Mouse (Mus musculus) forebrain, postnatal 0 days (tissue): ENCODE measurements around the gene Zbtb9. TPM values are rescaled to one million over a fixed set of nuclear protein-coding genes. Genes with fewer than 3 reads are reported as not detected.

ENCODE experiments used
- ATAC-seq: fragments of 200-750 bp; cut with Nextera tagmentation; 2 replicates; pipeline ENCODE4 v1.8.0; 2017; ENCODE audit warnings: mild to moderate bottlenecking, moderate library complexity
- DNase-seq: peaks from one replicate; pipeline ENCODE4 v3.0.0-alpha.2; 2015
- H3K27ac ChIP-seq: fragments of 300-500 bp; sonication (generic); 2 replicates; pipeline ENCODE4 v1.5.1; 2014; ENCODE audit warnings: low read depth, mild to moderate bottlenecking, antibody characterized with exemption, low read length, moderate library complexity, mixed read lengths
- H3K27me3 ChIP-seq: fragments of 300-500 bp; sonication (generic); 2 replicates; pipeline ENCODE4 v1.6.1; 2014; ENCODE audit warnings: mild to moderate bottlenecking, low read length, mixed read lengths; ENCODE audit not compliant: insufficient read depth
- H3K36me3 ChIP-seq: fragments of 300-500 bp; sonication (generic); 2 replicates; pipeline ENCODE4 v1.6.1; 2014; ENCODE audit warnings: mild to moderate bottlenecking, moderate library complexity; ENCODE audit not compliant: insufficient read depth
- H3K4me1 ChIP-seq: fragments of 300-500 bp; sonication (generic); 2 replicates; pipeline ENCODE4 v1.6.1; 2014; ENCODE audit warnings: antibody characterized with exemption; ENCODE audit not compliant: insufficient read depth
- H3K4me2 ChIP-seq: fragments of 300-500 bp; sonication (generic); 2 replicates; pipeline ENCODE4 v1.6.1; 2014; ENCODE audit warnings: low read depth, mild to moderate bottlenecking, moderate library complexity
- H3K4me3 ChIP-seq: fragments of 300-500 bp; sonication (generic); 2 replicates; pipeline ENCODE4 v1.5.1; 2014; ENCODE audit warnings: low read depth, low read length, mixed read lengths
- H3K9ac ChIP-seq: fragments of 300-500 bp; sonication (generic); 2 replicates; pipeline ENCODE4 v1.6.1; 2014; ENCODE audit warnings: mild to moderate bottlenecking
- H3K9me3 ChIP-seq: fragments of 300-500 bp; sonication (generic); 2 replicates; pipeline ENCODE4 v1.6.1; 2016; ENCODE audit warnings: low read length
- CTCF ChIP-seq: sonication (generic); IDR thresholded peaks from 2 replicates; pipeline ENCODE4 v1.5.1; 2016; ENCODE audit warnings: antibody characterized with exemption, control low read depth, low read depth
- WGBS: fragments of 180-500 bp; shearing (Covaris S2); extraction: QIAGEN DNeasy Blood & Tissue Kit; methylation state at CpG from one replicate; pipeline ENCODE4 v1.1.7; 2014; 5-methylcytosine and 5-hydroxymethylcytosine counted together
- polyA plus RNA-seq: library from polyadenylated mRNA; unstranded; fragments of >200 nt; fragmentation: Nextera tagmentation; extraction: Ambion mirVana; gene quantifications from 2 replicates; pipeline ENCODE4 v1.2.1, GENCODE M21; 2015
- total RNA-seq: library from RNA; depleted of rRNA; stranded (reverse); fragments of >200 nt; gene quantifications from 2 replicates; pipeline ENCODE4 v1.2.3, GENCODE M21; 2014

Zbtb9 gene
- total and polyA plus RNA-seq, 2 experiments from 2014 or later, result 6.8 to 22.5 TPM

DNA sequence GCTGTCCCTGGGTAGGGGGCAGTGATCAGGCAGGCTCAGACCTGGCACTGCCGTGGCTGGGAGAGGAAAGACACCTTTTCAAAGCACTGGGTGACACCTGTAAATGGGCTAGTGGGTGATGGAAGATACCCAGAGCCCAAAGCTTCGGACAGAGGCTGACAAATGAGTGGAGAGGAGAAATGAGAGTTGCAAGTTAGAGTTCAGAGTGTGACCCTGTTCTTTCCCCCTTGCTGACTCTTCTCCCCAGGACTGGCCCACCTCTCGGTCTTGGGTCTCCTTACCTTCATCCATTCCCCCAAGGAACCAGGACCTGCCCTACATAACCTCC is 33.0 kb upstream of the Zbtb9 start:
- ATAC-seq, result no peak
- Histone ChIP-seq H3K9me3 (no peaks in the 10 kb centered on the region), H3K27ac (peak overlapping the region; percentile 93), H3K27me3 (no peaks in the 10 kb centered on the region), H3K4me1 (peaks cover 14% of the 10 kb centered on the region), H3K9ac (peak overlapping the region; percentile 64), H3K4me2 (peak overlapping the region; percentile 97), H3K36me3 (peaks cover 19% of the 10 kb centered on the region), H3K4me3 (peak overlapping the region; percentile 47)
- 5% methylated on average over 3 of the region's 3 CpGs for WGBS
- no peak for DNase-seq
- no peak for TF ChIP-seq CTCF

DNA sequence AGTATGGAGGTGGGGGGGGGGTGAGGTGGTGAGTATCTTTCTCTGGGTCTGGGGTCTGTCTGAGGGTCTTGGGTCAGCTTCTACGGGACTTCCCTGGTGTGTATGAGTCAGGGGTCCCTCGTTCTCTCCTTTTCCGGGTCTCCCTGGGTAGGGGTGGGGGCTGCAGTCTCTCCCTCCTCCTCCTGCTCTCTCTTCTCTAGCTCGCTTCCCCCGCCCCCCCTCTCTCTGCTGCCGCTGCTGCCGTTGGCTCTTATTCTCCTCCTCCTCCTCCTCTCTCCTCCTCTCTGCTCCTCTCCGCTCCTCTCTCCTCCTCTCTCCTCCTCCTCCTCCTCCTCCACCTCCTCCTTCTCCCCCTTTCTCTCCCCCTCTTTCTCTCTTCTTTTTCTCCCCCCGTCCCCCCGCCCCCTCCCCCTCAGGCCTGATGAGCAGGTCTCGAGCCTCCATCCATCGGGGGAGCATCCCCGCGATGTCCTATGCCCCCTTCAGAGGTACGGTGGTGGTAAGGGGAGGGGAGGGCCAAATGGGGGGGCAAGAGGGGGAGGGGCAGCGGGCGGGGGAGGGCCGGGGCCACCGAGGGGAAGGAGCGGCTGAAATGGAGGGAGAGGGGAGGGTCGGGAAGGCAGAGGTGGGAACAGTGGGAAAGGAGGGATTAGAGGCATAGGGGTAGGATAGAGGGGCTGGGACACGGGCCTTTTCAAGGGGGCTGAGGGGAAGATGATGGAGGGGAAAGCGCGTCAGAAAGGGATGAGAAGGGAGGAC is 31.8 kb upstream of the Zbtb9 start, which contains the start of gene Syngap1:
Gene Syngap1, plus strand, starts transcription at position 223 of the 759 bp plus-strand sequence.
- Histone ChIP-seq H3K9ac (peak within 1 kb of the TSS; percentile 69), H3K4me3 (peak within 1 kb of the TSS; percentile 65), H3K9me3 (no peaks in the 10 kb centered on the region), H3K4me1 (peaks cover 22% of the 10 kb centered on the region), H3K4me2 (peak within 1 kb of the TSS; percentile 97), H3K27me3 (no peaks in the 10 kb centered on the region), H3K27ac (peak within 1 kb of the TSS; percentile 93), H3K36me3 (peaks cover 9% of the 10 kb centered on the region; the same call in 1 of the 2 replicates)
- 2% methylated on average over 17 of the region's 24 CpGs for WGBS
- DNase-seq, result peak; percentile 80
- peak; percentile 36 for ATAC-seq
- no peak for TF ChIP-seq CTCF

DNA sequence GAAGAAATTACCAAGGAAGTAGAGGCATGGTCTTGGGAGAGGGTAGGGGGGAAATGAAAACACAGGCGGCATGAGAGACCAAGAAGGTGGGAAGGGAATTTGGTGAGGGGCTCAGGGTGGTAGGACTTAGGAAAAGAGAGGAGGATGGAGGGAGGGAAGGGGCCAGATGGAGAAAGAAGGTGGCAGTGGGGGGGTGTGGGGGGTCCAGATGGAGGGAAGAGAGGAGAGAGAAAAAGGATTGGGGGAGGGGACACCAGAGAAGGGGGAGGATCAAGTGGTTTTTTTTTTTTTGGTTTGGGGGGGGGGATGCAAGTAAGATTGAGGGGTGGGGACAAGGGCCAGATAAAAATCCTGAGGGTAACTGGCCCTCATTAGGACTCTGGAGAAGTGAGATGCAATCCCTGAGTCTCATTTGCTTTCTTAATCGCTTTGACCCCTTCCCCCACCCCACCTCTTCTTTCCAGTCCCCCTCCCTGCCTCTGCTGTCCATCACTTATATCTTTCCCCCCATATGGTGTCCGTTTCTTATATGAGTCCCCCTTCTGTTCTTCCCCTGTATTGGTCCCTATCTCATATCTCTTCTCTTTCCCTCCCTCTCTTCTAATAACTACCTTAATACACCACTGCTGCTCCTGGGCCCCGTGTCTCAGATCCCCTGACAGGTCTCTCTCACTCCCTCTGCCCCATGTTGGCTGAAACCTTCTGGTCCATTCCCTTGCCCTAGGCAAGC is 31.0 kb upstream of the Zbtb9 start:
- DNase-seq (no peak), ATAC-seq (no peak)
- 3% methylated on average over 4 of the region's 4 CpGs for WGBS
- peaks cover 6% of the 10 kb centered on the region; the same call in 1 of the 2 replicates for H3K36me3 ChIP-seq
- H3K4me1 ChIP-seq, result peaks cover 30% of the 10 kb centered on the region
- TF ChIP-seq CTCF, result no peak
- H3K27ac ChIP-seq, result peak overlapping the region; percentile 93
- H3K4me2 ChIP-seq, result peak overlapping the region; percentile 97
- no peaks in the 10 kb centered on the region for H3K9me3 ChIP-seq
- H3K9ac ChIP-seq, result peak overlapping the region; percentile 69
- no peaks in the 10 kb centered on the region for H3K27me3 ChIP-seq
- peak overlapping the region; percentile 65 for H3K4me3 ChIP-seq

DNA sequence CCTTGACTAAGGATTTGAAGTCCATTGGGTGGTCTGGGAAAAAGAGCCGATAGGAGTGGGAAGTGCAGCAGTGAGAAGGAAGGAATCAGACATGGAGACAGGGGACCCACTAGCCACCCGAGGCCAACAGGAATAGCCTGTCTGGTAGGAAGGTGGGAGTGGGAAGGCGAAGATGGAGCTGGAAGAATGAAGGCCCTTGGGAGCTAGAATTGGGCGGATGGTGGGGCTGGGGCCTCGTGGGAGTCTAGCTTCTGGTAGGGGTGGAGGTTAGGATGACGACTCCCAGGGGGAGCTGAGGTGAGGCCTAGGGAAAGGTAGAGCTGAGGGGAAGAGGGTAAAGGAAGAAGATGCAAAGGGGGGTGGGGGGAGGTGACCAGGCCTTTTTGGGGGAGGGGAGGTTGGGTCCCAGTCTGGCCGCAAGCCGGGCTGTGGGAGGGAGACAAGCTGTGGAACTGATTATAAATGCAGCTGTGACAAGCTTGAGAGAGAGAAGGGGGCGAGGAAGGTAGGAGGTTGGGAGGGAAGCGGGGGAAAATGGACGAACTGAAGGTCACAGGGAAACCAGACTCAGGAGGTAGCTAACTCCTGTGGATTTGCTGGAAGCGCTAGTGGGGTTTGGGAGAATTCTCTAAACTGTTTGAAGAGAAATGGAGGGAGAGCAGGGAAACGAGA is 27.0 kb upstream of the Zbtb9 start:
- H3K27me3 ChIP-seq, result no peaks in the 10 kb centered on the region
- H3K4me3 ChIP-seq, result peak overlapping the region; percentile 37
- 22% methylated on average over 13 of the region's 13 CpGs for WGBS
- TF ChIP-seq CTCF, result no peak
- peaks cover 40% of the 10 kb centered on the region for H3K4me1 ChIP-seq
- no peak for DNase-seq
- H3K27ac ChIP-seq, result peak overlapping the region; percentile 93
- peak overlapping the region; percentile 53 for H3K9ac ChIP-seq
- no peaks in the 10 kb centered on the region for H3K9me3 ChIP-seq
- no peak for ATAC-seq
- H3K4me2 ChIP-seq, result peak overlapping the region; percentile 79
- no peaks in the 10 kb centered on the region for H3K36me3 ChIP-seq

DNA sequence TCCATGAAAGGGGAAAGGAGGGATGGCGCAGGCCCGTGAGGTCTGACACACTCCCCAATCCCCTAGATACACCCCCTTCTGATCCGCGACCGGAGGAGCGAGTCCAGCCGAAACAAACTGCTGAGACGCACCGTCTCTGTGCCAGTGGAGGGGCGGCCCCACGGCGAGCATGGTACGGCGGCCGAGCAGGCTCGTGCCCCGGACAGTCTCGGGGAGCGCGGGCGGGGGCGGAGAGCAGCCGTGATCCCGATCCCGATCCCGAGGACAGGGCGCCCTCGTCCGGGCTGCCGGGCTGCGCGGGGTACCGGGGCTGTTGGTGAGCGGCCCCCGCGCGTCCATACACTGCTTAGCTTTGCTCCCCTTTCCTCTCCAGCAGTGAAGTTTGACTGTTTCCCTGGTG is 26.4 kb upstream of the Zbtb9 start:
- Histone ChIP-seq H3K9ac (peak overlapping the region; percentile 53), H3K27ac (peak overlapping the region; percentile 93), H3K4me3 (peak overlapping the region; percentile 37), H3K36me3 (no peaks in the 10 kb centered on the region), H3K27me3 (no peaks in the 10 kb centered on the region), H3K4me1 (peaks cover 43% of the 10 kb centered on the region), H3K4me2 (peak overlapping the region; percentile 79), H3K9me3 (no peaks in the 10 kb centered on the region)
- peak; percentile 35 for TF ChIP-seq CTCF
- ATAC-seq (peak; percentile 35), DNase-seq (peak; percentile 51)
- 5% methylated on average over 33 of the region's 37 CpGs for WGBS

DNA sequence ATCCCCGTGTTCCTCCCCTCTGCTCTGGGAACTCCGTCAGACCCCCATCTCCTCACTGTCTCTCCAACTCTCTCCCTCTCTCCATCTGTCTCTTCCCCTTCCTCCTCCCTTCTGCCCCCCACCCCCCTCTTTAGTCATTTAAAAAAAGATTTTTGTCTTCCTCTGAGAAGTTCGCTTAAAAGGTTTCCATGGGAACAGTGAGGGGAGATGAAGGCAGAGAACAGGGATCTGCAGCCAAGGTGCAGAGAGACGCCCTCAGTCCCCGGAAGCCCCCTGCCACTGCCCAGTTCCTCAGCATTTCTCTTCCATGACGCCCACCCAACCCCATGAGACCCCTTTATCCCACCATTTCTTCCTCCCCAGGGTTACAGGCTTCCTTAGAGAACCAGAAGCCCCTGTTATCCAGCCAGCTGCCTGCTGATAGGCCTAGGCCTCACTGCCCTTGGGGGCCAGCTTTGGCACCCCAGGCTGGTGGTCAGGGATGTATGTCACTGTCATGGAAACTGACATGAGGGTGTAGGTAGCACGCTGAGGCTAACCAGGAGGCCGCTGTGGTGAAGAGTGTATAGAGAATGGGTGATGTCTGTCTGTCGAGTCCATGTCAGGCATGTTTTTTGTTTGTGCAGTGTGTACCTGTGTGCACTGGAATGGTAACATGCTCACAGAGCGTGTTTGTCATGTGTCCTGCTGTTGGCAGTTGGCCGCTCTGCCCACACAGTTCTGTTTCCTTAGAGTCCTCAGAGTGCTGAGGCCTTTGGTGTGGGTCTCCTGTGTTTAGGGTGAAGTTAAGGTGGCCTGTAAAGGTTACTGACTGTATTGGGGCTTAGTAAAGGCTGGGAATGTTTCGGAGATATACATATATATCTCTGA is 25.5 kb upstream of the Zbtb9 start:
- peaks cover 49% of the 10 kb centered on the region for H3K4me1 ChIP-seq
- no peak for TF ChIP-seq CTCF
- DNase-seq (peak; percentile 67), ATAC-seq (peak; percentile 37)
- WGBS, result 19% methylated on average over 12 of the region's 12 CpGs
- peak overlapping the region; percentile 79 for H3K4me2 ChIP-seq
- peak overlapping the region; percentile 53 for H3K9ac ChIP-seq
- H3K36me3 ChIP-seq, result no peaks in the 10 kb centered on the region
- peak overlapping the region; percentile 37 for H3K4me3 ChIP-seq
- H3K27me3 ChIP-seq, result no peaks in the 10 kb centered on the region
- H3K27ac ChIP-seq, result peak overlapping the region; percentile 93
- H3K9me3 ChIP-seq, result no peaks in the 10 kb centered on the region
